Mouse (Mus musculus) sigmoid colon, adult 10 weeks (tissue): ENCODE measurements around the gene Tpt1. TPM values are rescaled to one million over a fixed set of nuclear protein-coding genes. Genes with fewer than 3 reads are reported as not detected.

Experiments
- polyA plus RNA-seq: library from polyadenylated mRNA; stranded (reverse); fragments of 350-450 nt; fragmentation: Illumina TruSeq; extraction: RNeasy Lipid Tissue Mini Kit (QIAGEN cat#74804); gene quantifications from one replicate; pipeline ENCODE4 v1.2.3, GENCODE M21; 2014; ENCODE audit warnings: low read depth, low replicate concordance

Tpt1 gene
- 16,981 TPM for polyA plus RNA-seq

GRCm38 (mm10) chr14:75844867-75845697 lies at the start of gene Tpt1:
Gene Tpt1 (plus strand): TSS chr14:75845093.

Other genes starting within 250 kb of the Tpt1 start
- gene Erich6b, start 202.8 kb upstream of the Tpt1 start, polyA plus RNA-seq: not detected
- 62.7 TPM for gene Cog3, start 90.6 kb upstream of the Tpt1 start, polyA plus RNA-seq
- 8.9 TPM for gene Slc25a30, start 58.1 kb upstream of the Tpt1 start, polyA plus RNA-seq
- 0.19 TPM for gene Kctd4, start 109.9 kb downstream of the Tpt1 start, polyA plus RNA-seq
- gene Gtf2f2, start 165.8 kb downstream of the Tpt1 start, polyA plus RNA-seq: 42.3 TPM